ENCODE assay signal across 9 mouse cellular contexts in genomic region chrX:48455018-48455417, GRCm38 (mm10). TPM values are rescaled to one million over a fixed set of nuclear protein-coding genes. Genes with fewer than 3 reads are reported as not detected.
DNase-seq lines count a peak whose midpoint lies in the region; ATAC-seq and TF ChIP-seq lines count a peak whose summit lies in the region.
"Had no signal": no experiment of that assay in that cellular context is flagged by ENCODE, and none has a peak within 500 bp of the region (broad histone marks: within the 10 kb centered on the region; RNA-seq: fewer than 3 reads in every experiment).

No protein-coding gene starts in this region.

- no peaks in the 10 kb centered on the region for H3K27me3 ChIP-seq in heart, embryonic 15.5 days
- peaks cover 68% of the 10 kb centered on the region for H3K27me3 ChIP-seq in embryonic facial prominence, embryonic 10.5 days (replicated peaks; ENCODE audit: low read depth, poor library complexity, severe bottlenecking)
- no peaks in the 10 kb centered on the region for H3K27me3 ChIP-seq in liver, embryonic 14.5 days (ENCODE audit: control insufficient read depth, insufficient read depth, low read length)
- peaks cover 38% of the 10 kb centered on the region for H3K27me3 ChIP-seq in forebrain, embryonic 13.5 days
- H3K27me3 ChIP-seq: Patski had no signal

- H3K27ac ChIP-seq in heart, embryonic 15.5 days = peak overlapping the region; percentile 93
- no peak overlapping the region for H3K27ac ChIP-seq in embryonic facial prominence, embryonic 10.5 days (replicated peaks)
- H3K27ac ChIP-seq in liver, embryonic 14.5 days = no peak overlapping the region
- no peak overlapping the region for H3K27ac ChIP-seq in forebrain, embryonic 13.5 days

- no peaks in the 10 kb centered on the region for H3K9me3 ChIP-seq in heart, embryonic 15.5 days (replicated peaks)
- peaks cover 2% of the 10 kb centered on the region; the same call in 1 of the 2 replicates for H3K9me3 ChIP-seq in embryonic facial prominence, embryonic 10.5 days
- H3K9me3 ChIP-seq in liver, embryonic 14.5 days (ENCODE audit: control insufficient read depth, low read length) = no peaks in the 10 kb centered on the region
- H3K9me3 ChIP-seq in forebrain, embryonic 13.5 days (replicated peaks) = no peaks in the 10 kb centered on the region; the same call in 1 of the 2 replicates

- 0 out of 2 replicates have a peak, but pooled peaks have one; percentile 12 for ATAC-seq in heart, embryonic 15.5 days (replicated peaks; ENCODE audit: insufficient number of reproducible peaks, insufficient read depth, low FRiP score, low read depth)
- ATAC-seq in liver, embryonic 14.5 days (ENCODE audit: insufficient read depth) = no peak
- no peak for ATAC-seq in forebrain, embryonic 13.5 days

- H3K36me3 ChIP-seq in heart, embryonic 15.5 days = no peaks in the 10 kb centered on the region
- H3K36me3 ChIP-seq in embryonic facial prominence, embryonic 10.5 days (replicated peaks) = no peaks in the 10 kb centered on the region
- no peaks in the 10 kb centered on the region for H3K36me3 ChIP-seq in liver, embryonic 14.5 days (replicated peaks; ENCODE audit: control insufficient read depth, insufficient read depth, low read depth)
- H3K36me3 ChIP-seq in forebrain, embryonic 13.5 days (ENCODE audit: poor library complexity, severe bottlenecking) = no peaks in the 10 kb centered on the region

- DNase-seq in heart, adult 9 months (ENCODE audit: low spot score in 2 of 2) = no peak
- DNase-seq in A20 (ENCODE audit: low read depth, low spot score) (peak; percentile 35), adipocyte (ENCODE audit: low spot score) (no peak)
- DNase-seq in embryonic facial prominence, embryonic 10.5 days (ENCODE audit: low spot score) = no peak
- DNase-seq in liver, embryonic 14.5 days (ENCODE audit: low read depth in 3 of 3, low spot score in 3 of 3) = no peak
- no peak for DNase-seq in left cerebral cortex, adult 18-20 months (ENCODE audit: low spot score in 2 of 2)

- WGBS in heart, embryonic 15.5 days = 14% methylated on average over 9 of the region's 9 CpGs
- WGBS in embryonic facial prominence, embryonic 10.5 days = 39% methylated on average over 9 of the region's 9 CpGs
- WGBS in liver, embryonic 14.5 days (ENCODE audit: insufficient replicate concordance) = 18% methylated on average over 9 of the region's 9 CpGs
- 25% methylated on average over 9 of the region's 9 CpGs for WGBS in forebrain, embryonic 13.5 days

- peak overlapping the region; percentile 70 for H3K4me2 ChIP-seq in heart, embryonic 15.5 days
- H3K4me2 ChIP-seq in liver, embryonic 14.5 days (ENCODE audit: low read depth) = peak overlapping the region; percentile 73
- no peak overlapping the region for H3K4me2 ChIP-seq in forebrain, embryonic 13.5 days

- TF ChIP-seq EP300 in liver, embryonic 14.5 days (IDR thresholded peaks at IDR 0.05; ENCODE audit: low read depth) = no peak

- no peak for TF ChIP-seq CTCF in liver, embryonic 14.5 days (IDR thresholded peaks at IDR 0.05; ENCODE audit: low read depth)

- peaks cover 29% of the 10 kb centered on the region for H3K4me1 ChIP-seq in heart, embryonic 15.5 days (replicated peaks)
- peaks cover 19% of the 10 kb centered on the region for H3K4me1 ChIP-seq in embryonic facial prominence, embryonic 10.5 days
- peaks cover 0 to 9% of the 10 kb centered on the region in 2 experiments; a peak in 3 of 4 replicates for H3K4me1 ChIP-seq in liver, embryonic 14.5 days (replicated peaks; ENCODE audit: control insufficient read depth in 2 of 2, insufficient read depth in 2 of 2, low read length in 1 of 2)
- no peaks in the 10 kb centered on the region for H3K4me1 ChIP-seq in forebrain, embryonic 13.5 days

- H3K4me3 ChIP-seq in heart, embryonic 15.5 days = peak overlapping the region; percentile 67
- peak overlapping the region; percentile 55; the same call in 1 of the 2 replicates for H3K4me3 ChIP-seq in embryonic facial prominence, embryonic 10.5 days
- no peak overlapping the region for H3K4me3 ChIP-seq in liver, embryonic 14.5 days (ENCODE audit: insufficient read depth in 1 of 2, low read depth in 2 of 2, low read length in 2 of 2)
- H3K4me3 ChIP-seq in forebrain, embryonic 13.5 days = no peak overlapping the region

- H3K9ac ChIP-seq in heart, embryonic 15.5 days = no peak overlapping the region
- H3K9ac ChIP-seq in liver, embryonic 14.5 days (replicated peaks) = no peak overlapping the region
- no peak overlapping the region for H3K9ac ChIP-seq in forebrain, embryonic 13.5 days

RNA-seq across cellular contexts. Expression of gene Elf4, which starts 7.9 kb away (rescaled TPM):
- polyA plus RNA-seq in heart, embryonic 15.5 days (2015; fragmentation: Nextera tagmentation; extraction: Ambion mirVana) = 8.4 and 11.2 TPM in 2 replicates
- 2.4 TPM in 2 replicates for polyA plus RNA-seq in embryonic facial prominence, embryonic 10.5 days (2016; fragmentation: Nextera tagmentation; extraction: Ambion mirVana)
- polyA plus RNA-seq in liver, embryonic 14.5 days (2012; rRNA removed) = 3.5 and 3.8 TPM in 2 replicates
- 2.5 and 2.6 TPM in 2 replicates for polyA plus RNA-seq in liver, embryonic 14.5 days (2014; fragmentation: Nextera tagmentation; extraction: Ambion mirVana)
- polyA plus RNA-seq in forebrain, embryonic 13.5 days (2015; fragmentation: Nextera tagmentation; extraction: Ambion mirVana) = 0.43 and 0.72 TPM in 2 replicates
- 1 to 10 TPM; 1.0 to 1.1 TPM for total RNA-seq in left cerebral cortex, adult 18-20 months (2021)

RNA-seq across cellular contexts. Expression of gene Aifm1, which starts 58.3 kb away (rescaled TPM):
- 102 and 115 TPM in 2 replicates for polyA plus RNA-seq in heart, embryonic 15.5 days (2015; fragmentation: Nextera tagmentation; extraction: Ambion mirVana)
- polyA plus RNA-seq in embryonic facial prominence, embryonic 10.5 days (2016; fragmentation: Nextera tagmentation; extraction: Ambion mirVana) = 82.9 and 84.3 TPM in 2 replicates
- 23.9 and 34.6 TPM in 2 replicates for polyA plus RNA-seq in liver, embryonic 14.5 days (2012; rRNA removed)
- 51.4 and 56.8 TPM in 2 replicates for polyA plus RNA-seq in liver, embryonic 14.5 days (2014; fragmentation: Nextera tagmentation; extraction: Ambion mirVana)
- 57.7 and 59.8 TPM in 2 replicates for polyA plus RNA-seq in forebrain, embryonic 13.5 days (2015; fragmentation: Nextera tagmentation; extraction: Ambion mirVana)
- total RNA-seq in left cerebral cortex, adult 18-20 months (2021) = 10 to 100 TPM; 23.1 to 28.4 TPM

Comparison
In these comparisons a context has a peak if more than half of its experiments do, and no peak if none do; other contexts are left out.
1. H3K4me3 ChIP-seq: peak in heart, embryonic 15.5 days (single experiment) and embryonic facial prominence, embryonic 10.5 days (single experiment); none in liver, embryonic 14.5 days (0 of 2) and forebrain, embryonic 13.5 days (single experiment).